Mouse (Mus musculus) kidney, embryonic 15.5 days (tissue): ENCODE results near the gene Mpp6. TPM values are rescaled to one million over a fixed set of nuclear protein-coding genes. Genes with fewer than 3 reads are reported as not detected.

Experiments used
- ATAC-seq: fragments of 200-750 bp; cut with Nextera tagmentation; replicated peaks from 2 replicates; pipeline ENCODE4 v1.8.0; 2017; ENCODE audit warnings: moderate TSS enrichment; ENCODE audit not compliant: low FRiP score
- H3K27ac ChIP-seq: fragments of 300-500 bp; sonication (generic); 2 replicates; pipeline ENCODE4 v1.5.1; 2015; ENCODE audit warnings: mild to moderate bottlenecking, inconsistent platforms
- H3K27me3 ChIP-seq: fragments of 300-500 bp; sonication (generic); 2 replicates; pipeline ENCODE4 v1.6.1; 2015; ENCODE audit warnings: inconsistent platforms
- H3K36me3 ChIP-seq: fragments of 300-500 bp; sonication (generic); 2 replicates; pipeline ENCODE4 v1.6.1; 2015; ENCODE audit warnings: inconsistent platforms
- H3K4me1 ChIP-seq: fragments of 300-500 bp; sonication (generic); 2 replicates; pipeline ENCODE4 v1.6.1; 2015; ENCODE audit warnings: inconsistent platforms
- H3K4me2 ChIP-seq: fragments of 300-500 bp; sonication (generic); 2 replicates; pipeline ENCODE4 v1.6.1; 2015; ENCODE audit warnings: moderate library complexity, mild to moderate bottlenecking, inconsistent platforms
- H3K4me3 ChIP-seq: fragments of 300-500 bp; sonication (generic); replicated peaks from 2 replicates; pipeline ENCODE4 v1.5.1; 2015; ENCODE audit warnings: mild to moderate bottlenecking, inconsistent platforms
- H3K9ac ChIP-seq: fragments of 300-500 bp; sonication (generic); 2 replicates; pipeline ENCODE4 v1.6.1; 2015; ENCODE audit warnings: mild to moderate bottlenecking, inconsistent platforms
- H3K9me3 ChIP-seq: fragments of 300-500 bp; sonication (generic); replicated peaks from 2 replicates; pipeline ENCODE4 v1.6.1; 2016; ENCODE audit warnings: inconsistent platforms
- WGBS: fragments of 180-500 bp; shearing (Covaris S2); methylation state at CpG from one replicate; pipeline ENCODE4 v1.1.7; 2015; ENCODE audit warnings: mixed read lengths; 5-methylcytosine and 5-hydroxymethylcytosine counted together
- polyA plus RNA-seq: library from polyadenylated mRNA; unstranded; fragments of >200 nt; fragmentation: Nextera tagmentation; extraction: Ambion mirVana; gene quantifications from 2 replicates; pipeline ENCODE4 v1.2.1, GENCODE M21; 2015

Mpp6 gene
- polyA plus RNA-seq, 1 experiment from 2014 or later, result 98.9 TPM

DNA sequence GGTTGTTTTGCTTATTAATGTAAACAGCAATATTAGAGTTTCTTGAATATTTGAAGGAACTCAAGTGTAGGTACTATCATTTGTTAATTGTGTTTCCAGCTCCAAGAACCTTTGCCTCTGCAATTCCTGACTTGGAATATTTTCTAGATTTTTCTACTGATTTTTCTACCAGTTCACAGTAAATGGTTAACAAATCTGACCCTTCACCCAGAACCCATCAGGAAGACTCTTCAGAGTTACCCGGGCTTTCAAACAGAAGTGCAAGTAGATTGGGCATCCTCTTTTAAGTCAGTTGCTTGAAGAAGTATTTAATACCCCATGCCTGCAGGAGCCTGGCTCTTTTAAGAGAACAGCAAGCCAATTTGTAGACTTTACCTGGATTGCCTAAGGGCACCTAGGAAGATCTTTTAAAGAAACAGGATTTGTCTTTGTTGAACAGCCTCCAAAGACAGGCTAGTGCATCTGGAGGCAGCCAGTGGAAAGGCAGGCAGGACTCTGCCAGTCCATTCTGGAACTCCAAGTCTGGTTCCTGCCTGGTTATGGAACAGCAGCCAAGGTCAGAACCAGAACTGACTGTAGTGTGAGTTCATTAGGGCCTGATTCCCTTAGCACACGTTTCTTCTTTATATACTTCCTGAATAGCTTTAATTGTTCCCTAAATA is 104.8 kb downstream of the Mpp6 start:
- ATAC-seq, result no peak
- Histone ChIP-seq H3K36me3 (no peaks in the 10 kb centered on the region), H3K4me3 (no peak overlapping the region), H3K27me3 (no peaks in the 10 kb centered on the region), H3K4me1 (peaks cover 5% of the 10 kb centered on the region; the same call in 1 of the 2 replicates), H3K9me3 (no peaks in the 10 kb centered on the region), H3K27ac (0 out of 2 replicates have a peak overlapping the region, but pooled peaks have one; percentile 10), H3K4me2 (no peak overlapping the region), H3K9ac (no peak overlapping the region)
- WGBS, result 61% methylated on average over 2 of the region's 2 CpGs

DNA sequence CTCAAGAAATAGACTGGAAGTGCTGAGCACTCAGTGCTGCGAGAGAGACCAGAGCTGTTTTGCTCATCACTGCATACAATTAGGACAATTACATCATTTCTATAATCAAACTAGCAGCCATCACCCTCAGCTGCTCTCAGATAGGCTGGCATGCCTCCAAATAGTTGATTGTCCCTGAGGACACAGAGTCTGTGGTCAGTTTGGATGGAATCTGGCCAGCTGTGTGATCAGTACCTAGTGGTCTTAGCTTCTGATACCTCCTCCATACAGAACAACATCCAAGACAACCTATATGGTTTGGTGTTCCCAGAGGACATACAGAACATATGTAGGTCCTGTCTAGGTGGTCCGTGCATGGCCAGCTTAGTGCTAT is 105.3 kb downstream of the Mpp6 start:
- 86% methylated on average over 2 of the region's 2 CpGs for whole genome bisulfite sequencing
- no peaks in the 10 kb centered on the region for H3K36me3 ChIP-seq
- no peak overlapping the region for H3K4me3 ChIP-seq
- H3K4me2 ChIP-seq, result no peak overlapping the region
- no peaks in the 10 kb centered on the region for H3K27me3 ChIP-seq
- peaks cover 5% of the 10 kb centered on the region; the same call in 1 of the 2 replicates for H3K4me1 ChIP-seq
- ATAC-seq, result no peak
- H3K27ac ChIP-seq, result no peak overlapping the region
- H3K9ac ChIP-seq, result no peak overlapping the region
- H3K9me3 ChIP-seq, result no peaks in the 10 kb centered on the region

GRCm38 (mm10) chr6:50215986-50216385 is 105.9 kb downstream of the Mpp6 start:
- ATAC-seq, result no peak
- Histone ChIP-seq H3K36me3 (no peaks in the 10 kb centered on the region), H3K27me3 (no peaks in the 10 kb centered on the region), H3K27ac (no peak overlapping the region), H3K4me3 (no peak overlapping the region), H3K9me3 (no peaks in the 10 kb centered on the region), H3K4me2 (no peak overlapping the region), H3K9ac (no peak overlapping the region), H3K4me1 (peaks cover 5% of the 10 kb centered on the region; the same call in 1 of the 2 replicates)
- 88% methylated on average over 4 of the region's 4 CpGs for WGBS

DNA sequence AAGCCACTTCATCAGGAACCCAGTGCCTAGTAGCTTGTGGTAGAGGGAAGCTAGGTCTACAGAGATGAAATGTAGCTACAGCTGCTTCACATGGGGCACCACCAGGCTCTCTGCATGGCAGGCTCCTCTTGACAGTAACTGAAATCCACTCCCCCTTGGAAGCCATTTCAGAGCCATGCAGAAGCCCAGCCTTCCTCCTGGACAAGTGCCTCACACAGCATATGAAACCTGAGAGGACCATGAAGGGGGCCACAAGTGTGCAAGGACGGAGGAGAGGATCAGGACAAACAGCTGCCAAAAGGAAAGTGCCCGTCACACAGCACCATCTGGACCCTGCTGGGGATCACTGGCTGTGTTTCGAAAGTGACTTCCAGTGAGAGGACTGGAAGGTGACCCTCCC is 108.6 kb downstream of the Mpp6 start:
- no peaks in the 10 kb centered on the region for H3K9me3 ChIP-seq
- no peak for ATAC-seq

DNA sequence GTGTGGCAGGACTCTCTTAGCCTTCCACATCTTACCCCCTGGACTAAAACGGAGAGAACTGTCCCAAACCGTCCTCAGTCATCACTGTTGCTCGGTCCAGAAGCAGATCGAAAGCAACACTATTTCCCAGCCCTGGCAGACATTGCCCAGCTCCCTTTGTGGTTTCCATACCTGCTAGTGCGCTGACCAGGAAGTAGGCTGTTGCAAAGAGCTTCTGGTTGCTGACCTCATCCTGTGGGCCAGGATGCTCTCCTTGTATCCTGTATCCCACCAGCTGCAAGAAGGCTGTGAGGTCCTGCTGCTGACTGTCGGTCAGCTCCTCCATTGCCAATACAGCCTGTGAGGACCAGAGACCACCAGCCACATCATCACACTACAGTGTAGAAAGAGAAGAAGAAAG is 109.0 kb downstream of the Mpp6 start:
- Histone ChIP-seq H3K36me3 (no peaks in the 10 kb centered on the region), H3K4me1 (peaks cover 5% of the 10 kb centered on the region; the same call in 1 of the 2 replicates), H3K27ac (no peak overlapping the region), H3K27me3 (no peaks in the 10 kb centered on the region), H3K4me3 (no peak overlapping the region), H3K9me3 (no peaks in the 10 kb centered on the region), H3K4me2 (no peak overlapping the region), H3K9ac (no peak overlapping the region)
- no peak for ATAC-seq
- whole genome bisulfite sequencing, result 85% methylated on average over 6 of the region's 6 CpGs

More for the DNA sequence above, 108.6 kb downstream of the Mpp6 start:
- H3K27me3 ChIP-seq, result no peaks in the 10 kb centered on the region
- H3K4me1 ChIP-seq, result peaks cover 5% of the 10 kb centered on the region; the same call in 1 of the 2 replicates
- no peak overlapping the region for H3K27ac ChIP-seq
- 49% methylated on average over 3 of the region's 3 CpGs for WGBS
- no peak overlapping the region for H3K9ac ChIP-seq
- no peak overlapping the region for H3K4me3 ChIP-seq
- no peaks in the 10 kb centered on the region for H3K36me3 ChIP-seq
- no peak overlapping the region for H3K4me2 ChIP-seq

DNA sequence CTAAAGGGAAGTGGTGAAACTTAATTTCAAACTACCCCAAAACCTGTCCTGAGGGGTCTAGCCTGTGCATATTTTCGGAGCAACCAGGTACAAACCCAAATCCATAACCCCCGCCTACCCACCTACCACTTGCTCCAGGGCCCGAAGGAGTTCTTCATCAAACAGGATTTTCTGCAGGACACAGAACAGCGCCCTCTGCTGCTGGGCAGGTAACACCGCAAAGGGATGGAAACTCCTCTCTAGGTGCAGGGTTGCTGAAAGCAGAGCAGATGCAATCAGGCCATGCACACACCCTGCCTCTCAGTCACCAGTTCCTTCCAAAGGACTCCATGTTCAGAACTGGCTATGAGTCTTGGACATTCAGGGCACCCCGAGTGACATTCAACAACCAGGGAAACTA is 110.8 kb downstream of the Mpp6 start:
- WGBS, result 64% methylated on average over 6 of the region's 6 CpGs
- Histone ChIP-seq H3K4me3 (no peak overlapping the region), H3K9ac (no peak overlapping the region), H3K27ac (no peak overlapping the region), H3K27me3 (no peaks in the 10 kb centered on the region), H3K4me1 (peaks cover 5% of the 10 kb centered on the region; the same call in 1 of the 2 replicates), H3K9me3 (no peaks in the 10 kb centered on the region), H3K36me3 (no peaks in the 10 kb centered on the region), H3K4me2 (no peak overlapping the region)
- no peak for ATAC-seq

GRCm38 (mm10) chr6:50222351-50222750 is 112.3 kb downstream of the Mpp6 start:
- no peaks in the 10 kb centered on the region for H3K27me3 ChIP-seq
- 78% methylated on average over 5 of the region's 5 CpGs for WGBS
- H3K4me2 ChIP-seq, result no peak overlapping the region
- H3K27ac ChIP-seq, result no peak overlapping the region
- no peak overlapping the region for H3K9ac ChIP-seq
- H3K9me3 ChIP-seq, result no peaks in the 10 kb centered on the region
- H3K36me3 ChIP-seq, result no peaks in the 10 kb centered on the region
- no peak for ATAC-seq
- H3K4me1 ChIP-seq, result peaks cover 5% of the 10 kb centered on the region; the same call in 1 of the 2 replicates
- H3K4me3 ChIP-seq, result no peak overlapping the region

DNA sequence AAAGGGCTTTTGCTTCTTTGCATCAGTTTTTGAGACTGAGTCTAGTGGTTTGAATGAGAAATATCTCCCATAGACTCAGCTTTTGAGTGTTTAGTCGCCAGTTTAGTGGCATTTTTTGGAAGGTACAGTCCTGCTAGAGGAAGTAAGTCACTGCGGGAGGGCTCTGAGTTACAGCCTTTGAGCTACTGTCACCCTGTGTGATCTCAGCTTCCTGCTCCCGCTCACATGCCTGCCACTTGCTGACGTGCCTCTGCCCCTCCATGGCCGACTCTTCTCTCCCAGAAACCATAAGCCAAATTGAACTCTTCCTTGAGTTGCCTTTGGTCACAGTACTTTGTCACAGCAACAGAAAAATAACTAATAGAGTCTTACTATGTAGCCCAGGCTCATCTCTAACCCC is 112.9 kb downstream of the Mpp6 start:
- H3K4me3 ChIP-seq, result no peak overlapping the region
- H3K9me3 ChIP-seq, result no peaks in the 10 kb centered on the region
- 66% methylated on average over 5 of the region's 5 CpGs for WGBS
- H3K36me3 ChIP-seq, result no peaks in the 10 kb centered on the region
- H3K27ac ChIP-seq, result no peak overlapping the region
- H3K4me2 ChIP-seq, result no peak overlapping the region
- 0 out of 2 replicates have a peak, but pooled peaks cover 5% of the 10 kb centered on the region for H3K4me1 ChIP-seq
- no peak for ATAC-seq
- no peak overlapping the region for H3K9ac ChIP-seq
- H3K27me3 ChIP-seq, result no peaks in the 10 kb centered on the region

DNA sequence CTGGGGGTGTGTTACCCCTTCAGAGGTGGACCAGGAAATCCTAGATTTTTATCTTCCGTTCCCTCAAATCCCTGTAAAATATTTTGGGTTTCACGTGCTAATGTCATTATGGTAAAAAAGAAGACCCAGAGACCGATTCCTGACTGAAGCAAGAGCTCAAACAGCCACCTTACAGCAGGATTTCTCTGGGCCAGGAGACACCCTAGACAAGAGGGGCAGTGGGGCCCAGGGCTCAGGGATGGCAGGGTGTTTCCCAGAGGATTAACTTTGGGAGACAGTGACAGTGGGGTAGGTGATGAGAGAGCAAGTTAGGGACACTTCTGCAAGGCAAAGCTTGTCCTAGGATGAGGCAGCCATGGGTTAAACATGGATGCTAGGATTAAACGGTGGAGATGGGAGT is 113.6 kb downstream of the Mpp6 start:
- no peaks in the 10 kb centered on the region for H3K9me3 ChIP-seq
- no peak for ATAC-seq
- no peak overlapping the region for H3K27ac ChIP-seq
- 89% methylated on average over 4 of the region's 4 CpGs for WGBS
- H3K9ac ChIP-seq, result no peak overlapping the region
- H3K4me2 ChIP-seq, result no peak overlapping the region
- H3K4me3 ChIP-seq, result no peak overlapping the region
- no peaks in the 10 kb centered on the region for H3K27me3 ChIP-seq
- H3K4me1 ChIP-seq, result 0 out of 2 replicates have a peak, but pooled peaks cover 5% of the 10 kb centered on the region
- no peaks in the 10 kb centered on the region for H3K36me3 ChIP-seq

DNA sequence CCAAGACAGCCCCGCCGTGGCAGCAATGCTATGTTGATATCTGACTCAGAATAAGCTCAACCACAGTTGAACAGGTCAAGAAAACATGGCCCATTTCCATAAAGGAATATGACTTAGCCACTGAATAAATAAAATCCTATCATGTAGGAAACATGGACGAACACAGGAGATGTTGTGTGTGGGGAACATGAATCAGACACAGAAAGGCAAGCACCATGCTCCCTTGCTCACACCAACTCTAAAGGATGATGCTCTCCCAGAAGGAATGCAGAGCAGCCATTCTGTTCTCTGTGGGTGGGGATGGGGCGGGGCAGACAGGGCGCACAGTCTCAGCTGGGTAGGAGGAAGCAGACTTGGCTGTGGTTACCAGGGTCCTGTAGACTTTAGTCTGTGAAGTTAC is 115.2 kb downstream of the Mpp6 start:
- no peaks in the 10 kb centered on the region for H3K27me3 ChIP-seq
- ATAC-seq, result no peak
- no peak overlapping the region for H3K4me2 ChIP-seq
- H3K27ac ChIP-seq, result no peak overlapping the region
- no peak overlapping the region for H3K9ac ChIP-seq
- H3K4me1 ChIP-seq, result no peaks in the 10 kb centered on the region
- 79% methylated on average over 5 of the region's 5 CpGs for WGBS
- H3K36me3 ChIP-seq, result no peaks in the 10 kb centered on the region
- H3K4me3 ChIP-seq, result no peak overlapping the region
- no peaks in the 10 kb centered on the region for H3K9me3 ChIP-seq

- Histone ChIP-seq H3K27ac (no peak overlapping the region), H3K4me3 (no peak overlapping the region), H3K27me3 (no peaks in the 10 kb centered on the region), H3K9me3 (no peaks in the 10 kb centered on the region), H3K9ac (no peak overlapping the region), H3K36me3 (no peaks in the 10 kb centered on the region), H3K4me2 (no peak overlapping the region), H3K4me1 (no peaks in the 10 kb centered on the region)
- ATAC-seq, result 0 out of 2 replicates have a peak, but pooled peaks have one; percentile 9
- 76% methylated on average over 5 of the region's 5 CpGs for WGBS
Observed at GRCm38 (mm10) chr6:50228180-50228579, 118.1 kb downstream of the Mpp6 start.

DNA sequence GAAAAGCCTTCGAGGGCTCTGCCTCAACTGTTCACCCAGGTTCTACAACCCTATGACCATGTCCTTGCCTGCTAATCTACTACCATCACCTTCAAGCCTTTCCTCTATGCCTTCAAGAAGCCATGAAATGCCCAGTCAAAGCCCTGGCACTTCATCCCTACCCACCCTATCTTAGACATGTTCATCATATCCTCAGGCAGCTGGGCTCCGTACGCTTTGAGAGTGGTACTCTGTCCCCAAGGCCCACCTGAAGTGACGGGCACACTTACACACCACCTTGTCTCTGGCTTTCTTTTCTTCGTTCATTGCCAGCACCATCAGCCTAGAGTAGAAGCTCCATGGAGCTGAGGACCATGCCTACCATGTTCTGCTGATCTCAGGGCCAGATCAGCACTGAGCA is 121.2 kb downstream of the Mpp6 start:
- 94% methylated on average over 5 of the region's 5 CpGs for WGBS
- H3K4me3 ChIP-seq, result no peak overlapping the region
- ATAC-seq, result no peak

GRCm38 (mm10) chr6:50232984-50233383 is 122.9 kb downstream of the Mpp6 start:
- no peaks in the 10 kb centered on the region for H3K27me3 ChIP-seq
- H3K4me3 ChIP-seq, result no peak overlapping the region
- no peaks in the 10 kb centered on the region for H3K4me1 ChIP-seq
- ATAC-seq, result no peak
- 39% methylated on average over 1 of the region's 1 CpGs for WGBS
- no peak overlapping the region for H3K9ac ChIP-seq
- H3K27ac ChIP-seq, result no peak overlapping the region
- no peaks in the 10 kb centered on the region for H3K36me3 ChIP-seq
- no peaks in the 10 kb centered on the region for H3K9me3 ChIP-seq
- H3K4me2 ChIP-seq, result no peak overlapping the region

More for the DNA sequence above, 121.2 kb downstream of the Mpp6 start:
- no peaks in the 10 kb centered on the region for H3K36me3 ChIP-seq
- no peak overlapping the region for H3K9ac ChIP-seq
- H3K4me1 ChIP-seq, result no peaks in the 10 kb centered on the region
- no peaks in the 10 kb centered on the region for H3K9me3 ChIP-seq
- no peak overlapping the region for H3K4me2 ChIP-seq
- no peak overlapping the region for H3K27ac ChIP-seq
- no peaks in the 10 kb centered on the region for H3K27me3 ChIP-seq
